Mouse (Mus musculus) brain, embryonic 14.5 days (tissue): ENCODE measurements around the gene Foxp4. TPM values are rescaled to one million over a fixed set of nuclear protein-coding genes. Genes with fewer than 3 reads are reported as not detected.

Experiments used
- DNase-seq: peaks from one replicate; pipeline ENCODE4 v3.0.0-alpha.2; 2011; ENCODE audit warnings: low read depth
- CTCF ChIP-seq: fragments of 200-500 bp; IDR thresholded peaks from 2 replicates; pipeline ENCODE4 v1.5.1; 2012; ENCODE audit warnings: inconsistent platforms, mild to moderate bottlenecking, moderate library complexity, borderline replicate concordance; ENCODE audit not compliant: insufficient read depth, insufficient read length; ENCODE audit errors: extremely low read depth
- POLR2A ChIP-seq: fragments of 200-500 bp; IDR thresholded peaks from 2 replicates; pipeline ENCODE4 v1.6.1; 2012; ENCODE audit warnings: mild to moderate bottlenecking, inconsistent platforms, borderline replicate concordance; ENCODE audit not compliant: poor library complexity, insufficient read depth, insufficient read length, severe bottlenecking; ENCODE audit errors: extremely low read depth
- polyA plus RNA-seq: library from polyadenylated mRNA; depleted of rRNA; stranded (reverse); fragments of >200 nt; gene quantifications from 2 replicates; pipeline ENCODE4 v1.2.3, GENCODE M21; 2012

Gene Foxp4
- polyA plus RNA-seq, 1 experiment: 93.8 TPM

DNA sequence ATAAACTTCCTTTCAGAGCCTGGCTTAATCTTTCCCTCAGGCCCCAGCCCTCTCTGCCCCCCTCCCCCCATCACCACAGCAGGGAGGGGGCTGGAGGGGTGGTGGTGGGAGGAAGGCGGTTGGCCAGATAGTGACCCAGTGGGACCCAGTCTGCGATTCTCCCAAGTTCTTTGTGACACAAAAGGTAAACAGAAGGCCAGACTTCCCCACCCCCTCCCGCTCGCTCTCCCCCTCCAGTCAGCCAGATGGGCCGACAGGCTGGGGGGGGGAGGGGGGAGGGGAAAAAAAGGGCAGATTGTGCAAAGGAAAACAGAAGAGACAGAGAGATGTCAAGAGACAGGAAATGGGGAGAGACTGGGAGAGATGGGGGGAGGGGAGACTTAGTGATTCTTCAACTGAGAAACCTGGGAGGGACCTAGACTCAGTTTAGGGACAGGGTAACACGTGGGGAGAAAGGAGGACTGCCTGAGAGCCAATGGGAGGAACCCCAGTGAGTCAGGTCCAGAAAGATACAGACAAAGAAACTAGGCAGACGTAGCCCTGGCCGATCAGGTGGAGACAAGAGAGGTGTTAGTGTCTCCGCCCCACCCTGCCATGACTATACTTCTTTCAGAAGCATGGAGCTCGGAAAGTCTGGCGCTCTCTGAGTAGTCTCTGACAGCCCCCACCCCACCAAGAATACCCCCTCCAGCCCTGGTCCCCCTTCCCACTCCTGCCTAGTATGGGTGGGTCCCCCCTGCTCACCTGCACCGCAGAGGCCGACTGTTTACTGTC lies 36.9 kb downstream of the Foxp4 start:
- TF ChIP-seq CTCF (no peak), POLR2A (no peak)
- DNase-seq: peak; percentile 85

DNA sequence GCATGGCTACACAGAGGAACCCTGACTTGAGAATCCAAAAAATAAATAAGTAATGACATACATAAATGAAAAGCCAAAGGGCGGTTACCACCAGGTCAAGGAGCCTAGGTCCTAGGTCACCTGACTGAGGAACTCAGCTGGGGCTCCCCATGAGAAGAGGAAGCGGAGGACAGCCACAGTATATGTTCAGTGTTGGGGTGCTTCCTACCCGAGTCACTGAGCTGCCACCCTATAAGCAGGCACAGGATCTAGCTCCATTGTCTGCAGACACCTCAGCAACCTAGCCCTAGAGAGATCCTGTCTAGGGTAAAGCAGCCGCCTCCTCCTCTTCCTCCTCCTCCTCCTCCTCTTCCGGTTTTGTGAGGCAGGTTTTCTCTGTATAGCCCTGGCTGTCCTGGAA lies 41.3 kb downstream of the Foxp4 start:
- TF ChIP-seq POLR2A (no peak), CTCF (no peak)
- no peak for DNase-seq

- no peak for DNase-seq
- TF ChIP-seq CTCF (no peak), POLR2A (no peak)
Measured at GRCm38 (mm10) chr17:47881330-47881729, 43.1 kb downstream of the Foxp4 start.

GRCm38 (mm10) chr17:47879207-47879606 lies 45.2 kb downstream of the Foxp4 start:
- peak; percentile 74 for DNase-seq
- no peak for TF ChIP-seq CTCF
- no peak for TF ChIP-seq POLR2A

DNA sequence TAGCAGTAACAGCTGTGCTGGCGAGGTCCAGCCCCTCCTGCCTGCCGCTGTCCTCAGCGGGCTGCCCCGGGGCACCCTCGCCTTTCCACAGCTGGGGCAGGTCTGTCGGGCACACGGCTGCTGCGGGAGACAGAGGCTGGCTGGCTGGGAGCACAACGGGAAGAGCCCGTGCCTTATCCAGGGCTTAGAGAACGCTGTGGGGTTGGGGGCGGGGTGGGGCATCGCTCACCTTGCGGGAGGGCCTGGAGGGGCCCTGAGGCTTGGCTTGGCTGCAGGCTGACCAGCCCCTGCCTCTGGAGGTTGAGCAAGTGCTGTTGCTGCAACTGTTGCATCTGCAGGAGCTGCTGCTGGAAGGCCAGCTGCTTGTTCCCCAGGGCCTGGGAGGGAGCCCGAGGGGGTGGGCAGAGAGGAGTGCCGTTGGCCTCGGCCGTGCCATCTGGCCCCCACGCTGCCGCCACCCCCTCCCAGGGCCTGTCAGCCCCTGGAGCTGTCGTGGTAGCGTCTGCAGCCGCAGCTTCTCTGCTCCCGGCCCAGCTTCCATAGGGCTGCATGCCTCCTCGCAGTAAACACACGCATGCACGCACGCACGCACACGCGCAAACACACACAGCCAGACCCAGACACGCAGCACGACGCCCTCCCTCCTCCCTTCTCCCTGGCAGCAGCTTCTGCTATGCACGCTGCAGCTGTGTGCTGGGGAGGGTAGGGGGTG lies 45.9 kb downstream of the Foxp4 start:
- DNase-seq: peak; percentile 91
- TF ChIP-seq POLR2A (no peak), CTCF (no peak)

DNA sequence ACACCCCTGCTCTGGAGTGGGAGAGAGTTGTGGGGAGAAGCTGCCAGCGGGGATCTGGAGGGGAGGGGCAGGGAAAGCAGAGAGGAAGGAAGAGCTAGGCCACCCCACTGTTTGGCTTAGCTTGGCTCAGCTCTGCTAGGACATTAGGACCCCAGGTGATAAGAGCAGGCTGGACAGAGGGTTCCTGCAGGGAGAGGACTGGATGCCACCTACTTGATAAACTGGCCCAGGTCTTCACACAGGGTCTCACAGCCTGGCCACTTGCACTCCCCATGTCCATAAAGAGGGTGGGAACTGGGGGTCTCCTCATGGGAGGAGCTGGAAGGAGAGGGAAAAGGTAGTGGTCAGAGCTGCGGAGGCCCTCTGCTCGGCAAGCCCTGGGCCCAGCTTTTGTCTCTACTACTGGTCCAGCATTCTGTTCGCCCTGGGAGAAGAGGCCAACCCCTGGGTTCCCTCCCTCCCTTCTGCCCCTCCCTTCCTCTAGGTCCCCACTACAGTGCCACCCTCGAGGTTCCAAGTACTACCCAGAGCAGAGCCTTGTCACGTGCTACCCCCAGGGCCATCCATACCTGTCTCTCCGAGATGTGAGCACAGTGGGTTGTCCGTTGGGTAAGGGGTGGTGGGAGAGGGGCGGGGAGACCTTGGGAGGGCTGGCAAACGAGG lies 46.6 kb downstream of the Foxp4 start:
- TF ChIP-seq CTCF (no peak), POLR2A (no peak)
- no peak for DNase-seq

DNA sequence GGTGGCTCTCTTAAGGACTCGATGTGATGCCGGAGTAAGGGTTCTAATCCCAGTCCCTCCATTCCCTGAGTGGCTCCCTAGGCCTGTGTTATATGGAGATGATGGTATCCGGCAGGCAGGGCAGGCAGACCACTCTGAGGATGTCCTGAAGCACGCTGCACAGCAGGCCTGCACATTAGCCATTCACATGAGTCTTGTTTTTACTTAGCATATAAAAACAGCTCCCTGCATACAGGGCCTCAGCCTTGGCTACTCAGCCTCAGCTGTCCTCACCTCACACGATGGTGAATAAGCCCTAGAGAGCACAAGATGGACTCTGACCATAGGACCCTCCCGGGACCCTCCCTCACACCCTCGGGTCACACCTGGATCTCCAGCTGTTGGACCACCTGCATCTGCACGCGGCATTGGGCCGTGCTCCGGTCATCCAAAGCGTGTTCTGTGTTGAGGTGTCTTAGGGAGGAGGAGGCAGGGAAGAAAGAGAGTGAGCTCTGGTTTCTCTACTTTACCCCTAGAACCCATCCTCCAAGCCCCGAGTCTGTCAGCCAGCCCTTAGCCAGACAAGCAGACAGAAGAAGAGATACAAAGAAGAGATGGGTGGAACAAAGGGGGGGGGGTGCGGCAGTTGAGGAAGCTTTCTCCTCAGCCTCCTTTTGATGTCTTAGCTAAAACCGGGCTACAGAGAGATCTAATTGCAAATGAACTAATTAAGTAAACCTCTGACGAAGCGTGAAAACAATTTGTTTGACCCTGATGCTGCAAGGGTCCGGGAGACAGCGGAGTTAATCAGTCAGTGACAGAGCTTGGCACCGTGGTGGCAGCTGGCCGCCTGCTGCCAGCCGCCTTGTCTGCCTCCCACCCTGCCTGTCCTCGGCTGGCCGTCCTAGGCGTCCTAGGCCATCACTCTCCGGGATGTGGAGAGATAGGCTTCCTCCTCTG lies 47.4 kb downstream of the Foxp4 start:
- DNase-seq: peak; percentile 90
- TF ChIP-seq POLR2A: no peak
- TF ChIP-seq CTCF: no peak

DNA sequence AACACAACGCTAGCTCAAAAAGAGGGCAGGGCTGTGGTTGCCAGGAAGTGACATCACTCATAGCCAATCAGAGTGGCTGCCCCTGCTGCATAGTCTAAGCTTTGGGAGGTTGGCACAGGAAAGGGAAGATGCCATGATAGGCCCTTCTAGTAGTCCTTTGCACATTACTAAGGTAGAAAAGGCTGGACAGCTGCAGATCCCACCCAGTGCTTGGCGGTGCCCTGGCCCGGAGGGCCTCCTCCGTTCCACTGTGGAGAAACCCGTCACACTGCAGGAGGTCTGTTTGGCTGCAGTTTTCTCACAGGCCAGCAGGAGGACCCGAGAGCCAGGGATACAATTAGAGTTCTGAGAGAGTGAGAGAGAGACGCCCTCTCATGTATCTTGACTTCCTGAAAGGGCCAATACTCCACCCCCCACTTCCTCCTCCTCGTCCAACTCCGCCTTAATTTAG lies 51.1 kb downstream of the Foxp4 start:
- DNase-seq: peak; percentile 82
- TF ChIP-seq POLR2A: no peak
- TF ChIP-seq CTCF: peak; percentile 91

- peak; percentile 92 for DNase-seq
Measured at GRCm38 (mm10) chr17:47872311-47873011, 52.0 kb downstream of the Foxp4 start.

GRCm38 (mm10) chr17:47869874-47870273 lies 54.6 kb downstream of the Foxp4 start:
- no peak for DNase-seq
- TF ChIP-seq CTCF: no peak
- TF ChIP-seq POLR2A: no peak

More at GRCm38 (mm10) chr17:47872311-47873011, 52.0 kb downstream of the Foxp4 start:
- TF ChIP-seq CTCF (no peak), POLR2A (no peak)

DNA sequence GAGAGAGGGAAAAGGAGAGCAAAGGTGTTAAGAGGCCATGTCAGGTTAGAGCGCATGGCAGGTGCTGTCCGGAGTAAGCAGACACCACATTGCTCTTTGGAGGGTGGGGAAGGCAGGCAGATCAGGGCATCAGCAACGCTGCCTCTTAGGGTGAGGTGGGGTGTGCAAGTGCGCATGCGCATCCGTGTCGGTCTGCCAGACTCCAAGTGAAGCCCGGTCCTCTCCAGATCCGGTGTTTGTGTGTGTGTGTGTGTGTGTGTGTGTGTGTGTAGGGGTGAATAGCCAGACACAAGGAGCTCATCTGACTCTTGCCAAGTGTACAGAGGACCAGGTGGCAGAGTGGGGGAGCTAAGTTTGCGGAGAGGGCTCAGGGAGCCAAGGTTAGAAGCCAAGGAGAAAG lies 58.4 kb downstream of the Foxp4 start:
- no peak for TF ChIP-seq POLR2A
- no peak for DNase-seq

DNA sequence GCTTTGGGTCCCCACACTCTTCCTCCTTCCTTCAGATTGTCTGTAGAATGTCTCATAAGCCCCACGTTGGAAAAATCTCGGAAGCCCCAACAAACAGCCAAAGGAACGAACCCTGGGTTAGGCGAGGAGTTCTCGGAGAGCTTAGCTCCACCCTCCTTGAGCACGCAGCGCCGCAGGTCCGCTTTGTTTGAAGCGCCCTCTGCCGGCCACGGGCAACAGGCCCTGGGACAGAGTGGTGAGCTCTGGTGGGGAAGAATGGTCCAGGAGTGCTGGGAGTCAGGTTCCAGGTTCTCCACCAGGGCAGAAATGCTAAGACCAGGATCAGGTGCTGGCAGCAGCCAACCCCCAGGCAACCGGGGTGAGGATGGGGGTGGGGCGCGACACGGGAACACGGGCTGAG lies 59.9 kb downstream of the Foxp4 start:
- no peak for TF ChIP-seq POLR2A
- TF ChIP-seq CTCF: peak; percentile 91

More for the DNA sequence above, 59.9 kb downstream of the Foxp4 start:
- peak; percentile 88 for DNase-seq
